9 mouse cellular contexts compared by ENCODE assay signal in the genomic region with DNA sequence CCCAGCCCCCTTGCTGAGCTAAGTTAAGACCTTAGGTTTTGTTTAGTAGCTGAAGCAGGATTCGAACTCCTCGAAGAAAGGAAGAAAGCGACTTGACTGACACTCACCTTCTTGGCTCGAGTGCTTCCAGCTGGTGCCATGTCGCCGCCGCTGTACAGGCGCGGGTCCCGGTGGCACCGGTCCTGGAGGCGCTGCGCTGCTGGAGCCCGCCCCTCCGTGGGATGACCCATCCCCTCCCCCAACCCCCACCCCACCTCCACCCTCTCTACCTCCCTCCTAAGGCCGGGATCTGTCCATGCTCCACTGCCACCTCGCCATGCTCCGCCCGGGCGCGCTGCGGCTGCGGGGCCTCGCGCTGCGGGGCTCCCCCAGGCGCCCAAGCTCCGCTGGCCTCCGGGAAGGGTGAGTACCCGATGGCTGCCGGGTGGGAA. TPM values are rescaled to one million over a fixed set of nuclear protein-coding genes. Genes with fewer than 3 reads are reported as not detected.
A peak's percentile ranks its signal among the peaks of the same experiment; 100 is the strongest.
DNase-seq lines count a peak whose midpoint lies in the region; ATAC-seq lines count a peak whose summit lies in the region.
"Had no signal": no experiment of that assay in that cellular context is flagged by ENCODE, and none has a peak within 500 bp of the region (broad histone marks: within the 10 kb centered on the region; RNA-seq: fewer than 3 reads in every experiment).

A gene (minus strand): TSS at position 172 of the 431 bp plus-strand sequence.
A gene (plus strand): TSS at position 303 of the 431 bp plus-strand sequence.

- no peak for DNase-seq in heart, embryonic 10.5 days (ENCODE audit: low spot score)
- no peak for DNase-seq in heart, adult 11 months
- peak; percentile 37 for DNase-seq in limb, embryonic 10.5 days (ENCODE audit: low spot score)
- no peak for DNase-seq in neural tube, embryonic 11.5 days (ENCODE audit: low spot score)
- DNase-seq in spleen, adult 18-20 months: no peak
- DNase-seq in cerebellum, adult 11-12 months: no peak
- no peak for DNase-seq in frontal cortex, postnatal 10 days (ENCODE audit: low spot score in 2 of 2)
- DNase-seq: cerebellum, adult 11 months had no signal

- WGBS in heart, embryonic 10.5 days: 4% methylated on average over 30 of the region's 31 CpGs
- 6% methylated on average over 31 of the region's 31 CpGs for WGBS in hindbrain, embryonic 12.5 days
- 2% methylated on average over 31 of the region's 31 CpGs for WGBS in limb, embryonic 10.5 days
- 7% methylated on average over 29 of the region's 31 CpGs for WGBS in neural tube, embryonic 11.5 days

- peak within 1 kb of the TSS; percentile 55 for H3K4me3 ChIP-seq in heart, embryonic 10.5 days
- peak within 1 kb of the TSS; percentile 20 for H3K4me3 ChIP-seq in hindbrain, embryonic 12.5 days
- H3K4me3 ChIP-seq in limb, embryonic 10.5 days: peak within 1 kb of the TSS; percentile 41
- peak within 1 kb of the TSS; percentile 15; the same call in 1 of the 2 replicates for H3K4me3 ChIP-seq in neural tube, embryonic 11.5 days (ENCODE audit: low read depth, low read length)

- no peaks in the 10 kb centered on the region for H3K36me3 ChIP-seq in heart, embryonic 10.5 days
- H3K36me3 ChIP-seq in hindbrain, embryonic 12.5 days: no peaks in the 10 kb centered on the region
- no peaks in the 10 kb centered on the region for H3K36me3 ChIP-seq in limb, embryonic 10.5 days
- H3K36me3 ChIP-seq in neural tube, embryonic 11.5 days (ENCODE audit: control insufficient read depth, insufficient read depth, low read length): no peaks in the 10 kb centered on the region

- peak within 1 kb of the TSS; percentile 39 for H3K4me2 ChIP-seq in hindbrain, embryonic 12.5 days (replicated peaks)
- peak within 1 kb of the TSS; percentile 29; the same call in 1 of the 2 replicates for H3K4me2 ChIP-seq in neural tube, embryonic 11.5 days (ENCODE audit: low read depth)

- peak within 1 kb of the TSS; percentile 67 for H3K27ac ChIP-seq in heart, embryonic 10.5 days
- no peak within 1 kb of the TSS for H3K27ac ChIP-seq in hindbrain, embryonic 12.5 days
- H3K27ac ChIP-seq in limb, embryonic 10.5 days: no peak within 1 kb of the TSS
- H3K27ac ChIP-seq in neural tube, embryonic 11.5 days (ENCODE audit: low read depth, low read length): no peak within 1 kb of the TSS

- no peak for ATAC-seq in hindbrain, embryonic 12.5 days (ENCODE audit: low FRiP score)
- ATAC-seq in neural tube, embryonic 11.5 days (ENCODE audit: insufficient read depth, low FRiP score, low TSS enrichment): no peak

- H3K9ac ChIP-seq in hindbrain, embryonic 12.5 days: no peak within 1 kb of the TSS
- H3K9ac ChIP-seq in neural tube, embryonic 11.5 days (ENCODE audit: low read length): no peak within 1 kb of the TSS

- H3K9me3 ChIP-seq in heart, embryonic 10.5 days: no peaks in the 10 kb centered on the region
- no peaks in the 10 kb centered on the region for H3K9me3 ChIP-seq in hindbrain, embryonic 12.5 days (replicated peaks)
- no peaks in the 10 kb centered on the region for H3K9me3 ChIP-seq in limb, embryonic 10.5 days (replicated peaks)
- H3K9me3 ChIP-seq in neural tube, embryonic 11.5 days (ENCODE audit: control insufficient read depth, low read length): no peaks in the 10 kb centered on the region

- H3K27me3 ChIP-seq in heart, embryonic 10.5 days (ENCODE audit: insufficient read depth, poor library complexity, severe bottlenecking): peaks cover 20% of the 10 kb centered on the region
- H3K27me3 ChIP-seq in hindbrain, embryonic 12.5 days: peaks cover 14% of the 10 kb centered on the region
- H3K27me3 ChIP-seq in limb, embryonic 10.5 days (ENCODE audit: low read depth, poor library complexity, severe bottlenecking): peaks cover 32% of the 10 kb centered on the region
- peaks cover 2% of the 10 kb centered on the region; the same call in 1 of the 2 replicates for H3K27me3 ChIP-seq in neural tube, embryonic 11.5 days (ENCODE audit: control insufficient read depth, insufficient read depth, low read length)

- H3K4me1 ChIP-seq in heart, embryonic 10.5 days: peaks cover 14% of the 10 kb centered on the region
- 0 out of 2 replicates have a peak, but pooled peaks cover 2% of the 10 kb centered on the region for H3K4me1 ChIP-seq in hindbrain, embryonic 12.5 days
- H3K4me1 ChIP-seq in limb, embryonic 10.5 days: peaks cover 7% of the 10 kb centered on the region
- H3K4me1 ChIP-seq in neural tube, embryonic 11.5 days (ENCODE audit: control insufficient read depth, insufficient read depth, low read length): no peaks in the 10 kb centered on the region

RNA-seq across cellular contexts. Expression of the first gene that starts in this region (rescaled TPM):
- 0.31 and 2.0 TPM in 2 replicates for polyA plus RNA-seq in heart, embryonic 10.5 days (2016; fragmentation: Nextera tagmentation; extraction: Ambion mirVana)
- not detected in 2 replicates for polyA plus RNA-seq in hindbrain, embryonic 12.5 days (2016; fragmentation: Nextera tagmentation; extraction: Ambion mirVana)
- polyA plus RNA-seq in limb, embryonic 10.5 days (2016; fragmentation: Nextera tagmentation; extraction: Ambion mirVana): not detected in 2 replicates
- not detected in 2 replicates for polyA plus RNA-seq in neural tube, embryonic 11.5 days (2014; fragmentation: Nextera tagmentation; extraction: Ambion mirVana)

RNA-seq across cellular contexts. Expression of the second gene that starts in this region (rescaled TPM):
- polyA plus RNA-seq in heart, embryonic 10.5 days (2016; fragmentation: Nextera tagmentation; extraction: Ambion mirVana): 0.30 and 1.1 TPM in 2 replicates
- 0.36 and 0.42 TPM in 2 replicates for polyA plus RNA-seq in hindbrain, embryonic 12.5 days (2016; fragmentation: Nextera tagmentation; extraction: Ambion mirVana)
- polyA plus RNA-seq in limb, embryonic 10.5 days (2016; fragmentation: Nextera tagmentation; extraction: Ambion mirVana): not detected in 2 replicates
- polyA plus RNA-seq in neural tube, embryonic 11.5 days (2014; fragmentation: Nextera tagmentation; extraction: Ambion mirVana): 0.26 TPM in 1 of 2 replicates, not detected in the other

Comparison
In these comparisons a context has a peak if more than half of its experiments do, and no peak if none do; other contexts are left out.
1. Peak in DNase-seq and H3K4me3 ChIP-seq in limb, embryonic 10.5 days; RNA of the genes that start here not detected or under 1 TPM.